Mouse (Mus musculus): Measurements from ENCODE around the gene Smg6.

DNA sequence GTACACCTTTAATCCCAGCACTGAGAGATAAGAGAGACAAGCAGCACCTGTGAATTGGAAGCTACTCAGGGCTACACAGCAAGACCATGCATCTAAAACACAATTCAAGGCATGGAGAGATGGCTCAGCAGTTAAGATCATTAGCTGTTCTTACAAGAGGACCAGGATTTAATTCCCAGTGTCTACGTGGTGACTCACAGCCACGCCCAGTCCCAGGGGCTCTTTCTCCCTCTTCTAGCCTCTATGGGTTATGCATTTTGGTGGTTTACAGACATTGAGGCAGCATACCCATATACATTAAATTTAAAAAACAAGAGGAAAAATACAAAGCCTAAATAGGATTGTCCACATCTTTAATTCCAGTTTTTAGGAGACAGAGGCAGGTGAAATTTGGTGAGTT is 102.0 kb downstream of the Smg6 start:
- TF ChIP-seq CTCF (IDR thresholded peaks at IDR 0.05; ENCODE audit: low read depth) = no peak
- no peak for TF ChIP-seq EP300 (IDR thresholded peaks at IDR 0.05; ENCODE audit: low read depth)
